Mouse (Mus musculus) heart, adult 11 months (tissue): ENCODE data around the gene Rilpl1.
"Not testable (repeated sequence)": the region's sequence is repeated elsewhere in the genome, so short reads cannot be mapped to it uniquely, and the experiment has no call there.

Experiments
- DNase-seq: peaks from one replicate; pipeline ENCODE4 v3.0.0; 2022

The Rilpl1 gene

GRCm38 (mm10) chr5:124529191-124529651 lies 2.0 kb downstream of the Rilpl1 start:
- peak; percentile 97 for DNase-seq

GRCm38 (mm10) chr5:124528791-124529190 lies 2.4 kb downstream of the Rilpl1 start:
- peak; percentile 97 for DNase-seq

GRCm38 (mm10) chr5:124528351-124528750 lies 2.8 kb downstream of the Rilpl1 start:
- peak; percentile 91 for DNase-seq

- DNase-seq: peak; percentile 86
These were observed 6.2 kb downstream of the Rilpl1 start for GRCm38 (mm10) chr5:124524943-124525342.

GRCm38 (mm10) chr5:124523032-124523431 lies 8.2 kb downstream of the Rilpl1 start:
- DNase-seq: no peak

- peak; percentile 88 for DNase-seq
These were observed 9.6 kb downstream of the Rilpl1 start for GRCm38 (mm10) chr5:124521588-124521987.

DNA sequence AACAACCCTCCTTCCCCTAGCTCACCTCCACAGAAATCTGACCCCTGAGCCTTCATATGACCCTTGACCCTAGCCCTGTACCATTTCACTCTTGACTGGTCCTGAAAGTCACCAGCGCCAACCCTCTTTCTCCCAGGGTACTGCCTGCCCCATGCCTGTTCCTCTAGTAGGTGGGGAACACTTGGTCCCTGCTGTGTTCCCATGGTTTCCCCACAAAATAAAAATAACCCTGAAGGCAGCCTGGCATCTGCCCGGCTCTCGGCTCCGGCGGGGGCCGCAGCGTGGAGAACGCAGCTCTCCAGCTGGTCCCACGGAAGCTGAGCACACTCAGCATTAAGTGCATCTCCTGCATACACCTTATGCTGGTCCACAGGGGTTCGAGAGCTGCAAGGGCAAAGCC lies 12.5 kb downstream of the Rilpl1 start:
- DNase-seq: peak; percentile 90

DNA sequence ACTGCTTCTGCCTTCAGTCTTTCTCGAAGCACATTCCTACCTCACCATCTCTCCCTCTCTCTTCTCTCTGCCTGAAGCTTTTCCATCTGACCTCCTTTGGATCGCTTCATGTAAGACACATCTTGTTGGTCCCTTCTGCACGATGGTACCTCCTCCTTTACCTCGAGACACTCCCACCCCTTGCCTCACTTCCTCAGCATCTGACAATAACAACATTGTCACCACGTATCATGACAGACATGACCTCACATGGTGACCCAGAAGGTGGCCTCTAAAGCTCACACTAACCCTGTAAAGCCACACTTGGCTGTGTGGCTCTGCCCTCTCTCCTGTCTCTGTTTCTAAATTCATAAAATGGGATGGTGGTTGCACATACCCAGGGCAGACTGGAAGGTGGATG lies 15.4 kb downstream of the Rilpl1 start:
- DNase-seq: no peak

DNA sequence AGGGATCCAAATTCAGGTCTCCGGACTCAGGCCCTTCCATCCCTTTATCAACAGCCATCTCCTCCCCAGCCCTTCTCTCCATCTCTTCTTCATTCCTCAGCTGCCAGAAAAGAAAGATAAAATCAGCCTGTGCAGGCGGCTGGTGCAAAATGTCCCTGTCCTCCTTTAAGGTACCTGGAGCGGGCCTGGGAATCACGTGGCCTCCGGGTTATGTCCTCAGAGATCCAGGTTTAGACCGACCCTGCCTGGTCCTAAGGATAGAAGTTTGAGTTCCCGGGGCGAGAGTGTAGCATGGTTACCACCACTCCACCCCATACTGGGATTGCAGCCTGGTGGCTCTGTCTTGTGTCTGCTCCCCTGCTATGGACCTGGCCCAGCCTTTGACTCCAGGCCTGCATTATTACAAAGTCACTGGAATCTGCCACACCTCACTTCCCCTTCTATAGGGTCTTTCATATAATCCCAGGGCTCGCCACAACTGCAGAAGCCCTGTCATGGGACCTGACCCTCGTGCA lies 20.6 kb downstream of the Rilpl1 start:
- peak; percentile 96 for DNase-seq

GRCm38 (mm10) chr5:124509742-124510237 lies 21.4 kb downstream of the Rilpl1 start:
- DNase-seq: peak; percentile 99

DNA sequence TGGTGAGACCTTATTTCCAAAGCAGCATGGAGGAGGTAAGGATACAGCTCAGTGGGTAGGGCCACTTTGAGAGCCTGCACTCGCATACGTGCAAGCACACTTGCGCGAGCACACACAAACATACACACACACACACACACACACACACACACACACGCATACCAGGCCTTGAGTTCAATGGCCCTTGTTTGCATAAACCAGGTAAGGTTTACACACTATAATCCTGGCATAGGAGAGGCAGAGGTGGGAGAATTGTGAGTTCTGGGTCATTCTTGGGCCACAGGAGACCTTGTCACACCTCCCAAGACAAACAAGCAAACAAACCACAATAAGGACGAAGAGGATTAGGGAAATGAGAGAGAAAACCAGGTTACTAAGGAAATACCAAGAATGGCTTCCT lies 22.0 kb downstream of the Rilpl1 start:
- DNase-seq: no peak

- DNase-seq: peak; percentile 98
These were observed 24.3 kb downstream of the Rilpl1 start for GRCm38 (mm10) chr5:124506731-124507359.

GRCm38 (mm10) chr5:124505235-124505634 lies 26.0 kb downstream of the Rilpl1 start:
- DNase-seq: no peak

GRCm38 (mm10) chr5:124503742-124504141 lies 27.4 kb downstream of the Rilpl1 start:
- DNase-seq: no peak

- DNase-seq: no peak
These were observed 29.6 kb downstream of the Rilpl1 start for GRCm38 (mm10) chr5:124501541-124501940.

- peak; percentile 98 for DNase-seq
These were observed 30.6 kb downstream of the Rilpl1 start for GRCm38 (mm10) chr5:124500573-124500972.

DNA sequence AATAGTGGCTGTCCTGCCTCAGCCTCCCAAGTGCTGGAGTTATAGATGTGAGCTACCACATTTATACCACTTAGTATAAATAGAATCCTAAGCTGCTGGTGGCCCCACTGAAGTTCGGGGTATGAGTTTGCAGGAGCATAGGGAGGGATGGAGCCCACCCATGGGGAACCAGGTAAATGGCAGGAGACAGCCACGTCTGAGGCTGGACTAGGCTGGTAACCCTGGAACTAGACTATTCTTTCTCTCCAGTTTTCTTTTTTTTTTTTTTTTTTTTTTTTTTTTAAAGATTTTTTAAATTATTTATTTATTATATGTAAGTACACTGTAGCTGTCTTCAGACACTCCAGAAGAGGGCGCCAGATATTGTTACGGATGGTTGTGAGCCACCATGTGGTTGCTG lies 31.2 kb downstream of the Rilpl1 start:
- not testable (repeated sequence) for DNase-seq

- DNase-seq: no peak
These were observed 32.2 kb downstream of the Rilpl1 start for GRCm38 (mm10) chr5:124499001-124499400.

DNA sequence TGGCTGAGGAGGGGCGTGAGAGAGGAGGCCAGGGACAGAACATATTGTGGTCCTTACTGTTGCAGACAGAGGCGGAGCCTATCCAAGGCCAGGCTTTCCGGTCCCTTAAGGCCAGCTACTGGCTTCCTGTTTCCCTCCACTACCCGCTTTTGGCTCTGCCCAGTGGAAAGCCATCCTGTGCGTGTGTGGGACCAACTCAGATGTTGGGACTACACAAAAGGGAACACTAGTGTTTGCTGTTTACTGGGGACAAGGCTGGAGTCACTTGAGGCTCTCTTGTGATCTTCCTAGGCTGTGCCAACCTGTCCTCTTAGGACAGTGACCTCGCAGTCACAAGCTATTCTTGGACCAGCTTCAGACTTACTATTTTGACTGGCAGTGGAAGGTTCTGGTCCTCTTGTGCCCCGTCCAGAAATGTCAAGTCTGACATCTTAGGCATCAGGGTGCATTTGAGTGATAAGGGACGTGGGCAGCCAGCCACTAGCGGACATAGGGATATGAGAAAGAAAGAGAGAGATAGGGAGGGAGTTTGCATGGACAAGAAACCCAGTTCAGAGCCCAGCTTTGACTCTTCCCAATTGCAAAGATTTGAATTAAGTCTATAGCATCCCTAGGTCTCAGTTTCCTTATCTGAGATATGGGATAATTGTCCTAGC lies 32.8 kb downstream of the Rilpl1 start:
- peak; percentile 99 for DNase-seq

DNA sequence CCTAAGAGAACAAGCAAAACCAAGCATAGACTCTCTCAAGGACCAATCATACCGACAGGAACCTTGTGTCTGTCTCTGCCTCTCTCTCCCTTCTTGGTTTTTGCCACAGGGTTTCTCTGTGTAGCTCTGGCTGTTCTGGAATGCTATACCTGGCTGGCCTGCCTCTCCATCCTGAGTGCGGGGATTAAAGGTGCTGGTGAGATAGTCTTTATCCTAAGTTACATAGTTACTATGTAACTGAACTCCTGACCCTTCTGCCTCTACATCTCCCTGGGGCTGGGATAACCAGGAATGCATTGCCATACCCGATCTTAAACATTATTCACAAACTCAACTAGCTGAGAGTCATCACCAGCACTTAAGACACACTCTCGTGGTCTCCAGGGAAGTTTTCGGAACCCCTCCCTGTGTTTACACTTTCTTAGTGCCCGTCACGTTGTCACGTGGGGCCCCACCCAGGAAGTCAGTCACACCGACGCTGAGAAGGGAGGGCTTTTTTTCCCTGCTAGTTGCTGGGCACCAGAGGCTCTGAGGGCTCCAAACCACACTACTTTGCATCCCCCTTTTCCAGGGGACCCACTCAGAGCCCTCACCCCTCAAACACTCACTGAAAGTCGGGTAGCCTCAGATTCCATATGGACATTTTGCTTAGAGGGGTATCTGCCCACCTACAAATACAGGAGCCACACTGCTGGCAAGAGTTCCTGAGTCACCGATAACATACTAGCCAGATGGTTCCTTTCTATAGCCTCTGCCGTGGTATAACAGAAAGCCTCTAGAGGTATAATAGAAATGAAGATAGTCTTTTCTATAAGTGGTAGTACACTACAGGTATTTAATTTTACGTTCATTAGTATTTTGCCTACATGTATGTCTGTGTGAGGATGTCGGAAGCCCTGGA lies 34.3 kb downstream of the Rilpl1 start:
- DNase-seq: no peak

DNA sequence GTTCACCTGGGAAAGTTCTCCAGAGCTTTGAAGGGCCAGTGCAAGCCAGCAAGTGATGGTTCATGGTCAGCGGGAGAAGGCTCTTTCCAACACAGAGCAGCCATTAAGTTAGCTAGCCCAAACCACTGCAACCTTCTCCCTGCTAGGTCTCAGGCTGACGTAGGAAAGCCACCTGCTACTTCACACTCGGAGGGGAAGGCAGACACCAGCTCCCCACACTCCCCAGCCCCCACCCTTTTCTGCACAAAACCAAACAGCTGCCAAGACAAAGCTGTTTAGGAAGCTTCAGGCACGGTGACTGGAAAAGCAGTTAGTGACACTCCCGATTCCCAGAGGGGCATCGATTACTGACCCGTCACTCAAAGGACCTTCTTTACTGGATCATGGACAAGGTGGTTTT lies 35.6 kb downstream of the Rilpl1 start:
- DNase-seq: no peak

GRCm38 (mm10) chr5:124493455-124493854 lies 37.7 kb downstream of the Rilpl1 start:
- DNase-seq: no peak

DNA sequence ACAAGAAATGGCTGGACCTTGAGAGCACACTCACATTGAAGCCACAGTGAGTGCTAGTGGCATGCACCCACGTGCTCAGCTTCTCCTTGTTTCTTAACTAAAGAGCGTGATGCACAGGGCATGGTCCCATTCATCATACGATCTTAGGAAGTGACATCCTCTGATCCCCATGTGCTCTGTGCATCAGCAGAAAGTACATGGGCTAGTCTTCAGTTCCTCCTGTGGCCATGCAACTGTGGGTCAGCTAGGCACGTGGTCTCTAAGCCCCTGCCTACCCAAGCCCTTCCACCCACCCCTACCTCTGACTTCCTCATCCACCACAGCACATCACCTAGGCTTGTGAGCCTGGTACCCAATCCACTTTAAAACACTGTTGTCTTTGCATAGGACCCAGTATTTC lies 38.6 kb downstream of the Rilpl1 start:
- no peak for DNase-seq
